Mouse (Mus musculus): Measurements from ENCODE around the gene Ell.

- no peak for TF ChIP-seq CTCF (IDR thresholded peaks at IDR 0.05; ENCODE audit: borderline replicate concordance, insufficient read depth, low read length)
- no peak for TF ChIP-seq POLR2A (IDR thresholded peaks at IDR 0.05; ENCODE audit: low read depth, low read length)
These were observed 23.5 kb downstream of the Ell start for GRCm38 (mm10) chr8:70562802-70563201.

All from embryonic fibroblast, embryonic 13.5 days (primary cell).